Mouse (Mus musculus) heart, adult 2 months (tissue): ENCODE measurements around the gene Plet1.

Experiments used
- CTCF ChIP-seq: fragments of 200-600 bp; IDR thresholded peaks from 2 replicates; pipeline ENCODE4 v1.8.1; 2022; ENCODE audit warnings: antibody characterized with exemption, mild to moderate bottlenecking, moderate library complexity
- EP300 ChIP-seq: fragments of 200-500 bp; IDR thresholded peaks from 2 replicates; pipeline ENCODE4 v1.6.1; 2011; ENCODE audit warnings: low read depth, low read length, control low read depth; ENCODE audit not compliant: insufficient read depth
- POLR2A ChIP-seq: fragments of 200-500 bp; IDR thresholded peaks from 2 replicates; pipeline ENCODE4 v1.6.1; 2011; ENCODE audit warnings: mild to moderate bottlenecking, low read depth, low read length, control low read depth; ENCODE audit not compliant: insufficient read depth

GRCm38 (mm10) chr9:50535930-50536329, 41.6 kb downstream of the Plet1 start:
- no peak for TF ChIP-seq CTCF
- no peak for TF ChIP-seq EP300
- no peak for TF ChIP-seq POLR2A
